Mouse (Mus musculus): Measurements from ENCODE around the gene Gan.

DNA sequence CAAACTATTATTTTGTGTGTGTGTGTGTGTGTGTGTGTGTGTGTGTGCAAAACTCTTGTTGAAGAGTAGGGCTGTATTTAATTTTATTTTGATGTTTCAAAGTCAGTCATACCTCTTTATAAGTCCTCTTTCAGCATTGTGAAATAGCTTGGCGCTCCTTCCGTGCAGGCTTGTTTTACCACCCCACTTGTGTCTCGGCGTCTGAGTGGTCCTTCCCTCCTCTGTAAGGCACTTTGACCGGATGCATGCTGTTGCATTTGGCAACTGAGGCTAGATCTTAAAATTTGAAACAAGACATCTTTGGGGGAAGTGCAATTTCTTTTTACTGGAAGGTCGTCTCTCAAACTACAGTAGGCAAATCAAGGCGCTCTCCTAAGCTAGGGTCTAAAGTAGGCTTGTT lies 48.7 kb downstream of the Gan start:
- no peak for TF ChIP-seq POLR2A (IDR thresholded peaks at IDR 0.05; ENCODE audit: insufficient read depth, low read depth, low read length)
- no peak for TF ChIP-seq CTCF (IDR thresholded peaks at IDR 0.05; ENCODE audit: insufficient read depth, low read depth, low read length)

All from olfactory bulb, adult 2 months (tissue).